Mouse (Mus musculus) heart, adult 2 months (tissue): ENCODE data around the gene Galm. TPM values are rescaled to one million over a fixed set of nuclear protein-coding genes. Genes with fewer than 3 reads are reported as not detected.
"Not testable (repeated sequence)": the region's sequence is repeated elsewhere in the genome, so short reads cannot be mapped to it uniquely, and the experiment has no call there.

Source experiments
- DNase-seq, 2 experiments: peaks; one replicate each; pipeline ENCODE4 v3.0.0; 2021
- H3K27ac ChIP-seq: fragments of 200-600 bp; 2 replicates; pipeline ENCODE4 v1.8.1; 2022
- H3K27me3 ChIP-seq: fragments of 200-500 bp; 2 replicates; pipeline ENCODE4 v1.6.1; 2012; ENCODE audit warnings: mild to moderate bottlenecking, low read length, inconsistent platforms, mixed read lengths; ENCODE audit not compliant: control insufficient read depth, insufficient read depth
- H3K36me3 ChIP-seq: fragments of 200-500 bp; 2 replicates; pipeline ENCODE4 v1.6.1; 2012; ENCODE audit warnings: low read length, inconsistent platforms; ENCODE audit not compliant: control insufficient read depth, insufficient read depth
- H3K4me1 ChIP-seq: fragments of 200-500 bp; 2 replicates; pipeline ENCODE4 v1.6.1; 2011; ENCODE audit warnings: low read length; ENCODE audit not compliant: control insufficient read depth, insufficient read depth
- H3K4me3 ChIP-seq: fragments of 200-600 bp; 2 replicates; pipeline ENCODE4 v1.8.1; 2022
- H3K79me2 ChIP-seq: fragments of 200-500 bp; replicated peaks from 2 replicates; pipeline ENCODE4 v1.6.1; 2012; ENCODE audit warnings: mild to moderate bottlenecking, inconsistent platforms, low read length, moderate library complexity, mixed read lengths; ENCODE audit not compliant: control insufficient read depth, insufficient read depth
- H3K9ac ChIP-seq: fragments of 200-500 bp; 2 replicates; pipeline ENCODE4 v1.6.1; 2012; ENCODE audit warnings: low read depth, mild to moderate bottlenecking, control low read depth, inconsistent platforms, low read length, mixed read lengths
- CTCF ChIP-seq: fragments of 200-600 bp; IDR thresholded peaks from 2 replicates; pipeline ENCODE4 v1.8.1; 2022; ENCODE audit warnings: antibody characterized with exemption, mild to moderate bottlenecking, moderate library complexity
- EP300 ChIP-seq: fragments of 200-500 bp; IDR thresholded peaks from 2 replicates; pipeline ENCODE4 v1.6.1; 2011; ENCODE audit warnings: low read depth, low read length, control low read depth; ENCODE audit not compliant: insufficient read depth
- POLR2A ChIP-seq: fragments of 200-500 bp; IDR thresholded peaks from 2 replicates; pipeline ENCODE4 v1.6.1; 2011; ENCODE audit warnings: mild to moderate bottlenecking, low read depth, low read length, control low read depth; ENCODE audit not compliant: insufficient read depth
- WGBS: fragments of 180-500 bp; shearing (Covaris S2); methylation state at CpG from one replicate; pipeline ENCODE4 v1.1.7; 2018; 5-methylcytosine and 5-hydroxymethylcytosine counted together
- intact Hi-C: fragments of 180-260 bp; cut with DNase I; formaldehyde crosslinking; loops from one replicate; pipeline ENCODE4 v1.15.1; 2025
- polyA plus RNA-seq: library from polyadenylated mRNA; depleted of rRNA; stranded (reverse); fragments of >200 nt; gene quantifications from 2 replicates; pipeline ENCODE4 v1.2.3, GENCODE M21; 2012
- total RNA-seq, 2 experiments: library from RNA; stranded (reverse); gene quantifications; 2 replicates each; pipeline ENCODE4 v1.2.3; 2021

Gene Galm
- total and polyA plus RNA-seq, 3 experiments, result 17.9 to 19.8 (median 19.6) TPM

DNA sequence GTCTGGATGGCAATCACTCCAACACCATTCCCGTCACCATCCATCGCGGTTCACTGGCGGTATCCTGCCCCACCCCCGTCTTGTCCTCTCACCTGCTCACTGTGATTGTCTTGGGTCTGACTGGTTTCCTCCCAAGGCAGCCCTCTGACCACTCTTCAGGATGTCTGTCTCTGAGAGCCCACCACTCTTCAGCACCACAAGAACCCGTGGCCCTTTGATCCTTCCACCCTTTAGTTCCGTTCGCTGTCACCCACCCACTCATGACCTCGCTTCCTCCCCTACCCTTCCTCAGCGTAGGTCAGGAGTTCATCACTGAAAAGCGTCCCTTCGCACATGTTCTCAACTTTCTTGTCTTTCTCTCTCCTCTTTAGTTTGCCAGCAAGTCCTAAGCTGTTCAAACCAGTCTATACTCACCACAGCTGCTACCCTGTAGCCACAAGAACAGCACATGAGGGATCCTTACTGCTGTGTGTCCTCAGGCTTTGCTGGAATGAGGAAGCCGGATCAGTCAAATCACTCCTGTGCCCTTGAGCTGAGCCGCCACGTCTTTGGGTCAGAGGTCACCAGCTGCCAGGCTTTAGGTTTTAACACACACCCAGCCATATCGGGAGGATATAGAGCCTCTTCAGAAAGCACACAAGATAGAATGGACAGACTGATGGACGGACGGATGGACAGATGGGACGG lies 47.6 kb downstream of the Galm start:
- H3K27me3 ChIP-seq, result no peaks in the 10 kb centered on the region
- intact Hi-C loops, result loop anchor here (5.0 kb wide), 1 partner anchor 48 kb away; the partner anchor contains the start of gene Galm
- H3K27ac ChIP-seq, result no peak overlapping the region
- H3K9ac ChIP-seq, result no peak overlapping the region
- H3K4me1 ChIP-seq, result peaks cover 3% of the 10 kb centered on the region
- DNase-seq, result no peak
- TF ChIP-seq EP300 (no peak), POLR2A (no peak), CTCF (no peak)
- H3K36me3 ChIP-seq, result no peaks in the 10 kb centered on the region
- no peaks in the 10 kb centered on the region for H3K79me2 ChIP-seq
- H3K4me3 ChIP-seq, result no peak overlapping the region
- WGBS, result 71% methylated on average over 19 of the region's 19 CpGs

DNA sequence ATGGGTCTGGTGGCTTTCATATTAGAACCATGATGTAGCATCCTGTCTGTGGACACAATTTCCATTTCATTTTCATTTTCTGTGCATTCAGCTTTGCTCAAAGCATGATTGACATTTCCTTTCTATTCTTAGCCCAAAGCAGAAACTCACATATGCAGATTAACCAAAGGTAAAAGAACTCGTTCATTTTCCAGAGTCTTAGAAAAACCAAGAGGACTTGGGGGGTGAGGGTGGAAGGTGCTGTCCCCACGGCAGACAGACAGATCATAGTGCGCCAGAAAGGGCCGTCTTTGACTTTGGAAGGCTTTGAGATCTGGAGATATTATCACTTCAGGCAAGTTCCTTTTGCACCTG lies 48.1 kb downstream of the Galm start:
- TF ChIP-seq EP300 (no peak), CTCF (no peak), POLR2A (no peak)
- no peak for DNase-seq
- no peaks in the 10 kb centered on the region for H3K27me3 ChIP-seq
- H3K9ac ChIP-seq, result no peak overlapping the region
- no peak overlapping the region for H3K4me3 ChIP-seq
- H3K27ac ChIP-seq, result no peak overlapping the region
- H3K36me3 ChIP-seq, result no peaks in the 10 kb centered on the region
- peaks cover 3% of the 10 kb centered on the region for H3K4me1 ChIP-seq
- intact Hi-C loops, result loop anchor here (5.0 kb wide), 1 partner anchor 48 kb away; the partner anchor contains the start of gene Galm
- 81% methylated on average over 4 of the region's 4 CpGs for whole genome bisulfite sequencing
- no peaks in the 10 kb centered on the region for H3K79me2 ChIP-seq

- Histone ChIP-seq H3K9ac (no peak overlapping the region), H3K4me3 (no peak overlapping the region), H3K4me1 (peaks cover 3% of the 10 kb centered on the region), H3K27me3 (no peaks in the 10 kb centered on the region), H3K79me2 (no peaks in the 10 kb centered on the region), H3K36me3 (no peaks in the 10 kb centered on the region), H3K27ac (no peak overlapping the region)
- intact Hi-C loops, result loop anchor here (5.0 kb wide), 1 partner anchor 49 kb away; the partner anchor contains the start of gene Galm
- TF ChIP-seq CTCF (no peak), EP300 (no peak), POLR2A (no peak)
- peak in 1 of 2 experiments; percentile 7 for DNase-seq
- WGBS, result 86% methylated on average over 3 of the region's 3 CpGs
These were observed 48.7 kb downstream of the Galm start for GRCm38 (mm10) chr17:80175966-80176365.

- not testable (repeated sequence) for H3K4me1 ChIP-seq
- WGBS, result 96% methylated on average over 3 of the region's 3 CpGs
These were observed 51.6 kb downstream of the Galm start for GRCm38 (mm10) chr17:80178846-80179245.

GRCm38 (mm10) chr17:80179959-80180358 lies 52.7 kb downstream of the Galm start:
- TF ChIP-seq EP300, result peak; percentile 97
- 0 out of 2 replicates have a peak, but pooled peaks have one; percentile 19 for TF ChIP-seq POLR2A
- peak; percentile 83 for TF ChIP-seq CTCF
- peak; percentile 74 to 78 for DNase-seq
- no peaks in the 10 kb centered on the region for H3K79me2 ChIP-seq
- intact Hi-C loops, result loop anchor here (1.0 to 5.0 kb wide), 4 partner anchors 53 to 318 kb away; partner anchors contain the start of gene Galm
- no peak overlapping the region for H3K27ac ChIP-seq
- no peak overlapping the region for H3K4me3 ChIP-seq
- H3K4me1 ChIP-seq, result no peaks in the 10 kb centered on the region
- WGBS, result under 1% methylated on average over 6 of the region's 6 CpGs
- H3K27me3 ChIP-seq, result no peaks in the 10 kb centered on the region
- H3K9ac ChIP-seq, result no peak overlapping the region
- H3K36me3 ChIP-seq, result no peaks in the 10 kb centered on the region

More at GRCm38 (mm10) chr17:80178846-80179245, 51.6 kb downstream of the Galm start:
- not testable (repeated sequence) for H3K9ac ChIP-seq, H3K79me2 ChIP-seq, H3K27me3 ChIP-seq, H3K36me3 ChIP-seq, H3K27ac ChIP-seq, H3K4me3 ChIP-seq, DNase-seq
- intact Hi-C loops, result loop anchor here (5.0 kb wide), 1 partner anchor 52 kb away; the partner anchor contains the start of gene Galm

DNA sequence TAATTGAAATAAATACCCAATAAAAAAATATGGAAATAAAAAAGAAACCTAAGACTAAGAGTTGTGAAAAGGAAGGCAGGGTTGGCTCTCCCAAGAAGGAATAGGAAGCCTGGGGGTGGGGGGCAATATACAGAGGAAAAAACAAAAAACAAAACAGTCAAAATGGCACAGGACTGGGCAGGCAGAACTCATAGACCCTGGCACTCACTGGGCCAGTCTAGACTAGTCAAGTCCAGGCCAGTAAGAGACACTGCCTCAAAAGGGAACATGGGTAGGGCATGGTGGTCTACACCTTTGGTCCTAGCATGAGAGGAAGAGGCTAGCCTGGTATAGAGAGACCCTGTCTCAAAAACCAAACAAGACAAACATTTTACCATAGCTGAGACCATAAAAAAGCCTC lies 53.2 kb downstream of the Galm start:
- H3K9ac ChIP-seq, result no peak overlapping the region
- intact Hi-C loops, result loop anchor here (1.0 to 5.0 kb wide), 3 partner anchors 132 to 318 kb away; no protein-coding TSS in a partner anchor
- H3K27me3 ChIP-seq, result no peaks in the 10 kb centered on the region

More for the DNA sequence above, 53.2 kb downstream of the Galm start:
- Histone ChIP-seq H3K4me3 (no peak overlapping the region), H3K36me3 (no peaks in the 10 kb centered on the region), H3K4me1 (no peaks in the 10 kb centered on the region), H3K79me2 (no peaks in the 10 kb centered on the region), H3K27ac (no peak overlapping the region)
- no peak for TF ChIP-seq EP300
- TF ChIP-seq POLR2A, result no peak
- no peak for TF ChIP-seq CTCF
- no peak for DNase-seq
